Mouse (Mus musculus) ES-E14 (cell line): ENCODE results near the gene Slc22a7. TPM values are rescaled to one million over a fixed set of nuclear protein-coding genes. Genes with fewer than 3 reads are reported as not detected.

Source experiments
- DNase-seq: peaks from one replicate; pipeline ENCODE4 v3.0.0-alpha.2; 2013; ENCODE audit warnings: low read depth, low spot score
- H3K27ac ChIP-seq: 2 replicates; pipeline ENCODE4 v1.5.1; 2012; ENCODE audit warnings: low read depth, mild to moderate bottlenecking, low read length, moderate library complexity, mixed read lengths; ENCODE audit not compliant: poor library complexity, insufficient read depth, severe bottlenecking
- H3K36me3 ChIP-seq: 2 replicates; pipeline ENCODE4 v1.6.1; 2012; ENCODE audit warnings: mild to moderate bottlenecking, low read length, moderate library complexity, mixed read lengths; ENCODE audit not compliant: control insufficient read depth, poor library complexity, insufficient read depth, severe bottlenecking
- H3K4me1 ChIP-seq, 2 experiments: fragments of 150-350 bp in 1 of 2; sonication (generic) in 1 of 2; 2 replicates each; pipeline ENCODE4 v1.6.1; 2012; ENCODE audit warnings: low read length in 2 of 2, mild to moderate bottlenecking in 1 of 2, mixed read lengths in 1 of 2; ENCODE audit not compliant: control insufficient read depth in 2 of 2, insufficient read depth in 2 of 2, poor library complexity in 1 of 2
- H3K4me3 ChIP-seq, 2 experiments: fragments of 150-350 bp in 1 of 2; sonication (generic) in 1 of 2; 2 replicates each; pipeline ENCODE4 v1.5.1; 2012; ENCODE audit warnings: low read length in 2 of 2, low read depth in 1 of 2, mild to moderate bottlenecking in 1 of 2, mixed read lengths in 1 of 2; ENCODE audit not compliant: insufficient read depth in 1 of 2, poor library complexity in 1 of 2, severe bottlenecking in 1 of 2
- H3K9ac ChIP-seq: 2 replicates; pipeline ENCODE4 v1.6.1; 2012; ENCODE audit warnings: low read depth, mild to moderate bottlenecking, low read length, mixed read lengths; ENCODE audit not compliant: poor library complexity, insufficient read depth, severe bottlenecking
- H3K9me3 ChIP-seq: fragments of 150-350 bp; sonication (generic); 2 replicates; pipeline ENCODE4 v1.6.1; 2012; ENCODE audit warnings: low read depth, mild to moderate bottlenecking, low read length; ENCODE audit not compliant: control insufficient read depth, insufficient read depth
- CHD2 ChIP-seq: IDR thresholded peaks from 2 replicates; pipeline ENCODE4 v1.6.1; 2014; ENCODE audit warnings: mild to moderate bottlenecking, low read depth, low read length, inconsistent platforms
- HCFC1 ChIP-seq: IDR thresholded peaks from 2 replicates; pipeline ENCODE4 v1.6.1; 2012; ENCODE audit warnings: low read length, inconsistent platforms, borderline replicate concordance; ENCODE audit not compliant: insufficient read depth
- MAFK ChIP-seq: IDR thresholded peaks from 2 replicates; pipeline ENCODE4 v1.6.1; 2014; ENCODE audit warnings: mild to moderate bottlenecking, low read depth, low read length, inconsistent platforms; ENCODE audit not compliant: insufficient read depth
- ZC3H11A ChIP-seq: IDR thresholded peaks from 2 replicates; pipeline ENCODE4 v1.6.1; 2012; ENCODE audit warnings: low read depth, mild to moderate bottlenecking, inconsistent platforms, low read length, borderline replicate concordance
- ZNF384 ChIP-seq: IDR thresholded peaks from 2 replicates; pipeline ENCODE4 v1.6.1; 2012; ENCODE audit warnings: low read depth, low read length, inconsistent platforms
- in situ Hi-C, 2 experiments: fragments of 600-800 bp; cut with MboI; formaldehyde crosslinking; loops; one replicate each; pipeline ENCODE4 v1.15.1; 2025; ENCODE audit warnings: low sequenced_read_pairs in 2 of 2, inconsistent platforms in 1 of 2; ENCODE audit not compliant: unreplicated experiment in 2 of 2
- total RNA-seq: library from RNA; depleted of rRNA; stranded (reverse); fragments of 300-350 nt; gene quantifications from 2 replicates; pipeline ENCODE4 v1.2.3, GENCODE M21; 2012; rRNA removed

Gene Slc22a7
- 3.6 and 6.1 TPM in 2 replicates for total RNA-seq

GRCm38 (mm10) chr17:46438298-46438873, at the start of gene Slc22a7:
TSS of gene Slc22a7 (minus strand) at chr17:46438457.
- peak within 1 kb of the TSS; percentile 59; the same call in 1 of the 2 replicates for H3K9ac ChIP-seq
- peak within 1 kb of the TSS; percentile 34; the same call in 1 of the 2 replicates for H3K27ac ChIP-seq
- peaks cover 3 to 35% of the 10 kb centered on the region in 2 experiments; a peak in 3 of 4 replicates for H3K4me1 ChIP-seq
- in situ Hi-C loops, result no loop called here
- H3K9me3 ChIP-seq, result no peaks in the 10 kb centered on the region
- TF ChIP-seq MAFK (no peak), ZNF384 (no peak), HCFC1 (no peak), ZC3H11A (no peak)
- DNase-seq, result no peak
- H3K36me3 ChIP-seq, result no peaks in the 10 kb centered on the region
- peak within 1 kb of the TSS; percentile 42 to 43; a peak in 2 of 4 replicates for H3K4me3 ChIP-seq

- H3K27ac ChIP-seq, result no peak within 1 kb of the TSS
These were observed 49.2 kb upstream of the Slc22a7 start, which contains the start of gene Ttbk1 for GRCm38 (mm10) chr17:46487431-46487830. TSS of gene Ttbk1 (minus strand) at chr17:46487675.

GRCm38 (mm10) chr17:46486995-46487394, 48.7 kb upstream of the Slc22a7 start:
- in situ Hi-C loops, result no loop called here
- Histone ChIP-seq H3K36me3 (no peaks in the 10 kb centered on the region), H3K27ac (no peak overlapping the region), H3K9me3 (no peaks in the 10 kb centered on the region), H3K9ac (no peak overlapping the region), H3K4me3 (peak overlapping the region; percentile 16 to 68; a peak in 3 of 4 replicates), H3K4me1 (peaks cover 0 to 3% of the 10 kb centered on the region in 2 experiments; a peak in 1 of 4 replicates)
- TF ChIP-seq MAFK, result no peak
- TF ChIP-seq HCFC1, result no peak
- TF ChIP-seq ZC3H11A, result no peak
- no peak for TF ChIP-seq ZNF384
- TF ChIP-seq CHD2, result no peak
- no peak for DNase-seq

More at GRCm38 (mm10) chr17:46487431-46487830, 49.2 kb upstream of the Slc22a7 start, which contains the start of gene Ttbk1:
- H3K36me3 ChIP-seq, result no peaks in the 10 kb centered on the region
- DNase-seq, result no peak
- TF ChIP-seq MAFK (no peak), ZNF384 (peak; percentile 80)
- in situ Hi-C loops, result no loop called here
- H3K4me3 ChIP-seq, result peak within 1 kb of the TSS; percentile 16 to 68; a peak in 3 of 4 replicates
- no peaks in the 10 kb centered on the region for H3K9me3 ChIP-seq
- H3K9ac ChIP-seq, result no peak within 1 kb of the TSS
- peaks cover 0 to 3% of the 10 kb centered on the region in 2 experiments; a peak in 1 of 4 replicates for H3K4me1 ChIP-seq

- no peak for DNase-seq
- Histone ChIP-seq H3K9ac (no peak overlapping the region), H3K9me3 (no peaks in the 10 kb centered on the region), H3K4me3 (no peak overlapping the region; a peak in 1 of 4 replicates), H3K36me3 (no peaks in the 10 kb centered on the region), H3K27ac (no peak overlapping the region), H3K4me1 (peaks cover 0 to 3% of the 10 kb centered on the region in 2 experiments; a peak in 1 of 4 replicates)
- in situ Hi-C loops, result no loop called here
- TF ChIP-seq CHD2 (no peak), ZC3H11A (no peak), MAFK (no peak)
These were observed 46.2 kb upstream of the Slc22a7 start for GRCm38 (mm10) chr17:46484461-46484875.

GRCm38 (mm10) chr17:46484021-46484431, 45.8 kb upstream of the Slc22a7 start:
- DNase-seq, result no peak
- Histone ChIP-seq H3K4me3 (peak overlapping the region; percentile 54), H3K9me3 (no peaks in the 10 kb centered on the region), H3K9ac (no peak overlapping the region), H3K4me1 (peaks cover 0 to 3% of the 10 kb centered on the region in 2 experiments; a peak in 1 of 4 replicates), H3K36me3 (no peaks in the 10 kb centered on the region), H3K27ac (no peak overlapping the region)
- in situ Hi-C loops, result no loop called here
- TF ChIP-seq ZC3H11A, result no peak
- no peak for TF ChIP-seq MAFK
- no peak for TF ChIP-seq HCFC1
- no peak for TF ChIP-seq ZNF384
